Mouse (Mus musculus) forebrain, postnatal 0 days (tissue): ENCODE results near the gene Stub1. TPM values are rescaled to one million over a fixed set of nuclear protein-coding genes. Genes with fewer than 3 reads are reported as not detected.
"Not testable (repeated sequence)": the region's sequence is repeated elsewhere in the genome, so short reads cannot be mapped to it uniquely, and the experiment has no call there.

Experiments used
- ATAC-seq: fragments of 200-750 bp; cut with Nextera tagmentation; 2 replicates; pipeline ENCODE4 v1.8.0; 2017; ENCODE audit warnings: mild to moderate bottlenecking, moderate library complexity
- DNase-seq: peaks from one replicate; pipeline ENCODE4 v3.0.0-alpha.2; 2015
- H3K27ac ChIP-seq: fragments of 300-500 bp; sonication (generic); 2 replicates; pipeline ENCODE4 v1.5.1; 2014; ENCODE audit warnings: low read depth, mild to moderate bottlenecking, antibody characterized with exemption, low read length, moderate library complexity, mixed read lengths
- H3K27me3 ChIP-seq: fragments of 300-500 bp; sonication (generic); 2 replicates; pipeline ENCODE4 v1.6.1; 2014; ENCODE audit warnings: mild to moderate bottlenecking, low read length, mixed read lengths; ENCODE audit not compliant: insufficient read depth
- H3K36me3 ChIP-seq: fragments of 300-500 bp; sonication (generic); 2 replicates; pipeline ENCODE4 v1.6.1; 2014; ENCODE audit warnings: mild to moderate bottlenecking, moderate library complexity; ENCODE audit not compliant: insufficient read depth
- H3K4me1 ChIP-seq: fragments of 300-500 bp; sonication (generic); 2 replicates; pipeline ENCODE4 v1.6.1; 2014; ENCODE audit warnings: antibody characterized with exemption; ENCODE audit not compliant: insufficient read depth
- H3K4me2 ChIP-seq: fragments of 300-500 bp; sonication (generic); 2 replicates; pipeline ENCODE4 v1.6.1; 2014; ENCODE audit warnings: low read depth, mild to moderate bottlenecking, moderate library complexity
- H3K4me3 ChIP-seq: fragments of 300-500 bp; sonication (generic); 2 replicates; pipeline ENCODE4 v1.5.1; 2014; ENCODE audit warnings: low read depth, low read length, mixed read lengths
- H3K9ac ChIP-seq: fragments of 300-500 bp; sonication (generic); 2 replicates; pipeline ENCODE4 v1.6.1; 2014; ENCODE audit warnings: mild to moderate bottlenecking
- H3K9me3 ChIP-seq: fragments of 300-500 bp; sonication (generic); 2 replicates; pipeline ENCODE4 v1.6.1; 2016; ENCODE audit warnings: low read length
- CTCF ChIP-seq: sonication (generic); IDR thresholded peaks from 2 replicates; pipeline ENCODE4 v1.5.1; 2016; ENCODE audit warnings: antibody characterized with exemption, control low read depth, low read depth
- WGBS: fragments of 180-500 bp; shearing (Covaris S2); extraction: QIAGEN DNeasy Blood & Tissue Kit; methylation state at CpG from one replicate; pipeline ENCODE4 v1.1.7; 2014; 5-methylcytosine and 5-hydroxymethylcytosine counted together
- polyA plus RNA-seq: library from polyadenylated mRNA; unstranded; fragments of >200 nt; fragmentation: Nextera tagmentation; extraction: Ambion mirVana; gene quantifications from 2 replicates; pipeline ENCODE4 v1.2.1, GENCODE M21; 2015
- total RNA-seq: library from RNA; depleted of rRNA; stranded (reverse); fragments of >200 nt; gene quantifications from 2 replicates; pipeline ENCODE4 v1.2.3, GENCODE M21; 2014

Gene Stub1
- total and polyA plus RNA-seq, 2 experiments from 2014 or later = 238 to 324 TPM

DNA sequence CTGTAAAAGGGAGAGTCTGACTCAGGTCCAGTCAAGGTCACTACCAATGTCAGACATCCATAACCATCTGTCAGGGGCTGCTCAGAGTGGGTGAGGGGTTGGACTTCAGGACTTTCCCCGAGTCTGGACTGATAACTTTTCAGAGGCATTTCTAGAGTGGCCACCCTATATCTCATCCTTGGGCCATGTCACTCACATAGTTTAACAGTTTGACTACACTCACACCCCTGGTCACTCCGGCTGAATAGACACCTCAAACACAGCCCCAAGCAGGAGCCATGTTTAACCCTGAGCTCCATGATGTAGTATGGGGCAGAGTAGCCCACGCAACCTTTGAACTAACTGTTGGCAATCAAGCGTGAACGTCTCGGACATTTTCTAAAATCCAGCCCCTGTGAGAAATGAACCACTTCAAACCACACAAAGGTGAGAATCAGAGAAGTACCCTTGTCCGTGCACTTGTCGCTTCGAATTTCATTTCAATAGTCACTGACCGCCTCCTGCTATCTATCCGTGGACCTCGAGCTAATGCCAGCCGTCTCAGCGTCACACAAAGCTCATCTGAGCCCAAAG lies 41.0 kb upstream of the Stub1 start:
- peak overlapping the region; percentile 89 for H3K9ac ChIP-seq
- peak overlapping the region; percentile 69 for H3K4me3 ChIP-seq
- ATAC-seq = no peak
- peaks cover 11% of the 10 kb centered on the region; the same call in 1 of the 2 replicates for H3K36me3 ChIP-seq
- H3K9me3 ChIP-seq = no peaks in the 10 kb centered on the region
- DNase-seq = no peak
- H3K27me3 ChIP-seq = no peaks in the 10 kb centered on the region
- TF ChIP-seq CTCF = no peak; the same call in 1 of the 2 replicates
- H3K27ac ChIP-seq = peak overlapping the region; percentile 96
- peaks cover 12% of the 10 kb centered on the region; the same call in 1 of the 2 replicates for H3K4me1 ChIP-seq
- WGBS = 4% methylated on average over 14 of the region's 14 CpGs
- peak overlapping the region; percentile 70 for H3K4me2 ChIP-seq

GRCm38 (mm10) chr17:25873405-25874147 lies 40.4 kb upstream of the Stub1 start:
- no peak for ATAC-seq
- H3K27me3 ChIP-seq = no peaks in the 10 kb centered on the region
- no peak for DNase-seq
- peak overlapping the region; percentile 89; the same call in 1 of the 2 replicates for H3K9ac ChIP-seq
- H3K4me1 ChIP-seq = peaks cover 16% of the 10 kb centered on the region; the same call in 1 of the 2 replicates
- 81% methylated on average over 11 of the region's 11 CpGs for WGBS
- no peak for TF ChIP-seq CTCF
- H3K4me3 ChIP-seq = peak overlapping the region; percentile 69
- no peaks in the 10 kb centered on the region for H3K9me3 ChIP-seq
- peaks cover 11% of the 10 kb centered on the region; the same call in 1 of the 2 replicates for H3K36me3 ChIP-seq
- H3K27ac ChIP-seq = peak overlapping the region; percentile 96; the same call in 1 of the 2 replicates
- H3K4me2 ChIP-seq = peak overlapping the region; percentile 70

- Histone ChIP-seq H3K27me3 (no peaks in the 10 kb centered on the region), H3K4me1 (peaks cover 16% of the 10 kb centered on the region; the same call in 1 of the 2 replicates), H3K36me3 (peaks cover 2% of the 10 kb centered on the region; the same call in 1 of the 2 replicates), H3K27ac (no peak overlapping the region), H3K9ac (no peak overlapping the region), H3K4me3 (no peak overlapping the region), H3K4me2 (no peak overlapping the region), H3K9me3 (no peaks in the 10 kb centered on the region)
- no peak for ATAC-seq
- TF ChIP-seq CTCF = no peak
- WGBS = 81% methylated on average over 3 of the region's 3 CpGs
- no peak for DNase-seq
Measured at GRCm38 (mm10) chr17:25872676-25873075, 39.5 kb upstream of the Stub1 start.

DNA sequence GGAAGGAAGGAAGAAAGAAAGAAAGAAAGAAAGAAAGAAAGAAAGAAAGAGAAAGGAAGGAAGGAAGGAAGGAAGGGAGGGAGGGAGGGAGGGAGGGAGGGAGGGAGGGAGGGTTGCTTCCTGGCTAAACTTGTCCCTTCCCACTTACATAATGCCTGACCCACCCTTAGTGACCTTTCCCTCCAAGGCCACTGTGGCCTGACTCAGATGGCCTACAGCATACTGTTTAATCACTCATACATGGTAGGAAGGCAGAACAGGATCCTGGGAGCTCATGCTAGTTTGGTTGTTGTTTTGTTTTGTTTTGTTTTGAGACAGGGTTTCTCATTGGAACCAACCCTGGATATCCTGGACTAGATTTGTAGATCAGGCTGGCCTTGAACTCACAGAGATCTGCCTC lies 38.4 kb upstream of the Stub1 start:
- H3K27me3 ChIP-seq, ATAC-seq, DNase-seq: not testable (repeated sequence)

GRCm38 (mm10) chr17:25869954-25870353 lies 36.8 kb upstream of the Stub1 start:
- no peak overlapping the region for H3K9ac ChIP-seq
- H3K27me3 ChIP-seq = no peaks in the 10 kb centered on the region
- no peak for TF ChIP-seq CTCF
- 0 out of 2 replicates have a peak, but pooled peaks cover 4% of the 10 kb centered on the region for H3K4me1 ChIP-seq
- H3K9me3 ChIP-seq = no peaks in the 10 kb centered on the region
- no peak overlapping the region for H3K4me2 ChIP-seq
- no peak overlapping the region for H3K4me3 ChIP-seq
- H3K27ac ChIP-seq = no peak overlapping the region
- 93% methylated on average over 2 of the region's 2 CpGs for WGBS
- H3K36me3 ChIP-seq = no peaks in the 10 kb centered on the region
- ATAC-seq = no peak
- DNase-seq = no peak

More for the DNA sequence above, 38.4 kb upstream of the Stub1 start:
- H3K4me1 ChIP-seq = peaks cover 10% of the 10 kb centered on the region; the same call in 1 of the 2 replicates
- not testable (repeated sequence) for H3K36me3 ChIP-seq, H3K9ac ChIP-seq, H3K9me3 ChIP-seq, H3K4me2 ChIP-seq, H3K4me3 ChIP-seq, H3K27ac ChIP-seq

GRCm38 (mm10) chr17:25869498-25869897 lies 36.3 kb upstream of the Stub1 start:
- H3K9me3 ChIP-seq = no peaks in the 10 kb centered on the region
- H3K4me3 ChIP-seq = no peak overlapping the region
- WGBS = 81% methylated on average over 8 of the region's 8 CpGs
- H3K36me3 ChIP-seq = no peaks in the 10 kb centered on the region
- H3K27ac ChIP-seq = no peak overlapping the region
- TF ChIP-seq CTCF = no peak
- H3K9ac ChIP-seq = no peak overlapping the region
- 0 out of 2 replicates have a peak, but pooled peaks cover 4% of the 10 kb centered on the region for H3K4me1 ChIP-seq
- DNase-seq = no peak
- no peaks in the 10 kb centered on the region for H3K27me3 ChIP-seq
- no peak overlapping the region for H3K4me2 ChIP-seq
- ATAC-seq = no peak
